Mouse (Mus musculus) heart, adult 11 months (tissue): ENCODE measurements at regions not wholly inside any gene's neighbourhood (a gene's known extent, or its start where the extent isn't known, plus 50 kb on each side); places are given as distances from the start of the nearest gene placed in this dataset.
A peak's percentile ranks its signal among the peaks of the same experiment; 100 is the strongest.

Source experiments
- DNase-seq: peaks from one replicate; pipeline ENCODE4 v3.0.0; 2022

- peak; percentile 90 for DNase-seq
Measured at GRCm38 (mm10) chr9:116426269-116426999, 251.3 kb upstream of the Tgfbr2 start.

GRCm38 (mm10) chr9:116425400-116425799, 250.2 kb upstream of the Tgfbr2 start:
- DNase-seq: peak; percentile 69

- peak; percentile 79 for DNase-seq
Measured at GRCm38 (mm10) chr9:116415021-116415420, 239.9 kb upstream of the Tgfbr2 start.

DNA sequence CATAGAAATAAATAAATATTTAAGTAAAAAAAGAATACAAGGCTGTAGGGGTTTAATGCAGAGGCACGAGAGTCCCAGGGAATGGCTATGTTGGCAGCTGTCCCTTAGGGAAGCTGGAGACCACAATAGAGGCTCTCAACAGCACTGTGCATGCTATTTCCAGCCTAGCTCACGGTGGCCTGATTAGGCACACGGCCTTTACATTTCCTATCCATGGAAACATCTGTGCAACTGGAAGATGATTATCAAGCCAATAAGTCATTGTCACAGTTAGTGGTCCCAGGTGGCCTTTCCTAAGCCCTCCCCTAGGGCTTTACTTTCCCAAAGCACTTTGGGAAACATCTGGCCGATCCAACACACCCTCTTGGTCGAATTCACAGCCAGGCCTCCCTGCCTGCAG, 235.9 kb upstream of the Tgfbr2 start:
- DNase-seq: peak; percentile 97

- no peak for DNase-seq
Measured at GRCm38 (mm10) chr9:116410461-116410860, 235.3 kb upstream of the Tgfbr2 start.

DNA sequence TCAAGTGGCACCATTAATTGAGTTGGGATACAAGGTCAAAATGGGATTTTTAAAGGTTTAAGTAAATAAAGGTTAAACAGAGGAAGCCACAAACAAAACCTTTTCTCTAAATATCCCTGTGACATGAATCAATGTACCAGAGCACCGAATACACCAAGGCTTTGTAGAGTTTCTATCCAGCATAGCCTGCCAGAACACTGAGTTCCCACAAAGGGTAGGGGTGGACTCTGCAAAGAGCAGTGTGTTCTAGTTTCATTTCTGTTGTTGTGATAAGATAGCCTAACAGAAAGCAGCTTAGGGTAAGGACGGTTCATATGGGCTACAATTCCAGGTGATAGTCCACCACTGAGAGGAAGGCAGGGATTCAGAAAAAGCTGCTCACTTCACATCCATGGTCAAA, 233.0 kb upstream of the Tgfbr2 start:
- DNase-seq: peak; percentile 95

DNA sequence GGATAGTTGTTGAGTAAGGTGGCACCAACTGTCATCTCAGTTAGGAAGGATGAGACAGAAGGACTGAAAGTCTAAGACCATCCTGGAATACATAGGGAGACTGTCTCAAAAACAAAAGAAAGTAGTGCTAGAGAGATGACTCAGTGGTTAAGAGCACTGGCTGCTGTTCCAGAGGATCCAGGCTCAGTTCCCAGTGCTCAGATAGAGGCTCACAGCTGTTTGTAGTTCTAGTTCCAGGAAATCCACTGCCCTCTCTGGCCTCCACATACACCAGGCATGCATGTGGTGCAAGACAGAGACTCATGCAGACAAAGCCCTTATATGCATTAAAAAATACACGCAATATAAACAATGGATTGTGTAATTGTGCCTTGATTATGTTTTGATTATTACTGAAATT, 229.9 kb upstream of the Tgfbr2 start:
- DNase-seq: peak; percentile 91

DNA sequence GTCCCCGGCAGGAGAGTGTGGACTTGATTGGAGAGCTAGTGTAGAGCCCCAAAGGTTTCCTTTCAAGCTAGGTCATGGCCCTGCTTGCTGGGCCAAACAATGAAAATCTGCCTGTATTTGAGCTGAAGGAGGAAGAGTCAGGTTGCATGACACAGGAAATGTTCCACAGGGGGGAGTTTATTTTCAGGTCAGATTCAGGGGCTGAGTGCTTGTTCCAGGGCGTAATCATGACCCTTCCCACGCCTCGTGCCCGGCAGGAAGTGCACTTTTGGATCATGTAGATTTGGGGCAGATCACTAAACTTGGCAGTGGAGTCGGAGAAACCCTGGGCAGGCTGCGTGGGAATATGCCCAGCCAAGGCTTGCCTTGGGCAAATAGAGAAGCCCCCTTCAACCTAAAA, 226.7 kb upstream of the Tgfbr2 start:
- DNase-seq: peak; percentile 96

DNA sequence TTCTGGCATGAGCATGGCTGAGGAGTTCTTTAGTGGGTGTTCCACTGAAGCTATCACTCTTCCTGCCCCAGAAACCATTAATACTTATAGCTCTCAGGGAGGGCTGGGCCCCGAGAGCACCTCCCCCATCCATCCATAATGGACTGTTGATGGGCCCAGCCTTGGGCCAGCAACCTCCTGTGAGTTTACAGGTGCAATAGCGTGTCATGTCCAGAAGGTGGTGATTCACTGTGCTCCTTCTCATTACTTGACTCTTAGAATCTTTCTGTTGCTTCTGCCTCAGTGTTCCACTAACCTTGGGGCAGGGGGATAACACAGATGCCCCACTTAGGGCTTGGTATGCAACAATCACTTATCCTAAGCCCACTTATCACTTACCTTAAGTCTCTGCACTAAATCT, 225.1 kb upstream of the Tgfbr2 start:
- DNase-seq: no peak

DNA sequence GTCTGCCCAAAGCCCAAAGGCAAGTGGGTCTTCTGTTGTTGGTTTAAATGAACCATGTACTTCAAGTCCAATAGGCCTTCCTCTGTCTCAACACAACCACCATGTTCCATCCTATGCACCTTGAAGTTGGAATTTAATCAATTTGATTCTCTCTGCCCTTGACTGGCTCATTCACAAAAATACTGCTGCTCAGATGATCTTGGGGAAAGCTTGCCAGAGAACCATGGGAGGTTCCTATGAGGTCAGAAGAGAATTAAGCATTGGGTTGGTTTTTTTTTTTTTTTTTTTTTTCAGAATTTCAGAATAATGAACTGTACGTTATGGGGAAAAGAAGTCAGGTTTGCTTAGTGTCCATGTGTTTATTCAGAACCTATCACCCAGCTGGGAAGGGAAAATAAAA, 224.1 kb upstream of the Tgfbr2 start:
- no peak for DNase-seq

- DNase-seq: no peak
Measured at GRCm38 (mm10) chr9:116392258-116392657, 217.1 kb upstream of the Tgfbr2 start.

DNA sequence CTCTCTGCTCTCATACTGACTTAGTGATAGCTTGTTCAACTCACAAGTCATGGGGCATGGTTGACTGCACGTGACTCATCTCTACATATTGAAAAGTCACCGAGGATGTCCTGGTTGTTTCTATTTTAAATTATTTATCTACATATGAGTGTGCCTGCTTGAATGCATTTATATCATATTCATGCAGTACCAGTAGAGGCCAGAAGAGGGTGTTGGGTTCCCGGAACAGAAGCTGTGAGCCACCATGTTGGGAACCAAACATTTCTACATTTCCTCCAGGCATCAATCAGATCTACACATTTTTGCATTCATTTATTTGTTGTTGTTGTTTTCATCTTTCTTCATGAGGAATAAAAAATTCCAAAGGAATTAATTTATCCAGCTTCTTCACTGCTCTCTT, 214.6 kb upstream of the Tgfbr2 start:
- DNase-seq: no peak

GRCm38 (mm10) chr9:116388863-116389262, 213.7 kb upstream of the Tgfbr2 start:
- no peak for DNase-seq

DNA sequence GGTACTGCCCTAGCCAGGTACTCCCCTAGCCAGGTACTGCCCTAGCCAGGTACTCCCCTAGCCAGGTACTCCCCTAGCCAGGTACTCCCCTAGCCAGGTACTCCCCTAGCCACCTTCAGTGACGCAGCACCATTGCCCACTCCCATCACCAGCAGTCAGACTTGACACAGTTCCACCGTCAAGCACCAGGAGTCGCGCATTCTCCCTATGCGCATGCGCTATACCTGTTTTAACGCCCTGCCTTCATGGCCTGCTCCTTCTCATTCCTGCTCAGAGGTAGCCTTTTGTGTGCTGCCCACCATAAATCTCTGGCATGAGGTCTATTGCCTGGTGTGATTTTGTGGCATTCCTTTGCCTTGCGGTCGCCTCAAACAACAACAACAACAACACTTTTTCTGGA, 212.9 kb upstream of the Tgfbr2 start:
- no peak for DNase-seq

GRCm38 (mm10) chr9:116384176-116385076, 209.3 kb upstream of the Tgfbr2 start:
- DNase-seq: peak; percentile 98

GRCm38 (mm10) chr9:116383411-116384101, 208.4 kb upstream of the Tgfbr2 start:
- peak; percentile 93 for DNase-seq

- DNase-seq: no peak
Measured at GRCm38 (mm10) chr9:116377706-116378105, 202.5 kb upstream of the Tgfbr2 start.

DNA sequence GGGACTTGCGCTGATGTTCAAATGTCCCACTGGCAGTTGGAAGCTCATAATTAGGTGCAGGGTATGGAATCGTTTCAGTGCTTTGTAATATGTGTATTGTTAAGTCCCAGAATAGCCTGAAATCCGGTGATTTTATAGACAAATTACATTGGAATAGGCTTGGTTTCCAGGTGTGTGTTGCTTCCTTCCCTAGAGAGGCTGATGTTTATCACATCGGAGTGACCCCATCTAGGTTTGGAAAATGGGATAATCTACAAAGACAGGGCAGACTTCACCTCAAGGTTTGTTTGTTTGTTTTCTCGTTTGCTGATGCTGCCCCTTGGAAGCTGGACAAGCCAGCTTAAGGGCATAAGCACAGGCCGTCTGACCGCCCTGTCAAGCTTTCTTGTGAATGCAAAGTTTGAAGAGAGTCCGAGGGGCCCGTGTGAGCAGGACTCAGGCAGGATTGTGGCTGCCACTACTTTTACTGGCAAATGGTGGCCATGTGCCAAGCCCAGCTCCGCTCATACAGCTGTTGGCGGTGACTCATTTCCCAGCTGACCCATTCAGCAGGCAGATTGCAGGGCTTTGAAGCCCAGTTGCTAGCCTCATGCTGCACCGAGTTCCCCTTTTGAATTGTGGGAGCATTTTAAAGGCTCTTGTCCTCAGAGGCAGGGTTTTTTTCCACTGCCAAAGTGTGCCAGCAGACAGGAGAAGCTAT, 200.6 kb upstream of the Tgfbr2 start:
- peak; percentile 99 for DNase-seq

- no peak for DNase-seq
Measured at GRCm38 (mm10) chr9:116374343-116374742, 199.2 kb upstream of the Tgfbr2 start.

DNA sequence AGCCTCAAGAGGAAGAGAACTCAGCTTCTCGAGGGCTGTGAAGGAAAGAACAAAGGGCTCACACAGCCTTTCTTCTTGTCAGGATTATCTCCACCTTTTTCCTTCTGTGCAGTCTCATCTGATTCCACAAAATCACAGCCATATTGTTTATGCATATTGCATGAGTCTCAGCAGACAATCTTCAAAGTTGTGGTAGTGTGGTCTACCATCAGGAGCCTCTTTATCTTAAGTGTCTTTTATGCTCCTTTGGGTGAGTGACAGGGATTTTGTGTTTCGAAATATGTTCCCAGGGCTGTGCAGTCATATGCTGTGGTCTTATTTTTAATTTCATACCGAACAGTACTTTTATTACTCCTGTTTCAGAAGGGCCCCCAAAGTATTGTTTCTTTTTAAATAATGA, 198.2 kb upstream of the Tgfbr2 start:
- no peak for DNase-seq

DNA sequence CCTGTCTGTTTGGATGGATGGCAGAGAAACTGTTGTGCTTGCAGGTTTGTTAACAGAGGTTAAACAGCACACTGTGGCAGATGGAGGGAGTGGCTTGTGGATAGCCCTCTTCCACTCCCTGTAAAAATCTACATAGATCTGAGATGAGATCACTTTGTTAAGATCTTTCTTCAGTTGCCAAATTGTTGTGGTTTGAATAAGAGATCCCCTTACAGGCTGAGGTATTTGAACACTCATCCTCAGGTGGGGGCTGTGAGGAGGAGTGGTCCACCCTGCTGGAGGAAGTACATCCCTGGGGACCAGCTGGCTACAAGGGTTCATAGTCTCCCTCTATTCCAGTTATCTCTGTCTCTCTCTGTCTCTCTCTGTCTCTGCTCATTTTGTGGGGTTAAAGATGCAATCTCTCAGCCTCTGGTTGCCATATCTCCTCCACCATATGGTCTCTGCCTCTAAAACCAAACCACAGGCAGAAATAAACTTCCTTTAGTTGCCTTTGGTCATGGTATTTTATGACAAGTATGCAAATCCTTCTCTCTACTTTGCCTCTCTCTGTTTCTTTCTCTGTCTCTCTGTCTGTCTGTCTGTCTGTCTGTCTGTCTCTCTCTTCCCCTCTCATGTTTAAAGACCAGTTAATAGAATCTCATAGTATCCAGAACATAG, 194.0 kb upstream of the Tgfbr2 start:
- no peak for DNase-seq

- peak; percentile 86 for DNase-seq
Measured at GRCm38 (mm10) chr9:116366713-116367112, 191.6 kb upstream of the Tgfbr2 start.
